Mouse (Mus musculus) MEL (cell line): ENCODE results near the gene Gm10320. TPM values are rescaled to one million over a fixed set of nuclear protein-coding genes. Genes with fewer than 3 reads are reported as not detected.

Source experiments
- DNase-seq: peaks from one replicate; pipeline ENCODE4 v3.0.0; 2011; ENCODE audit warnings: low read depth, low spot score
- H3K27ac ChIP-seq: 2 replicates; pipeline ENCODE4 v1.5.1; 2012; ENCODE audit warnings: low read depth, mild to moderate bottlenecking, control low read depth, low read length, moderate library complexity; ENCODE audit not compliant: control insufficient read depth
- H3K27me3 ChIP-seq, 2 experiments: fragments of 150-350 bp in 1 of 2; sonication (generic) in 1 of 2; 2 replicates each; pipeline ENCODE4 v1.6.1; 2012; ENCODE audit warnings: low read length in 2 of 2, mild to moderate bottlenecking in 2 of 2, improper control_type of control experiment in 1 of 2, moderate library complexity in 1 of 2; ENCODE audit not compliant: insufficient read depth in 2 of 2, control insufficient read depth in 1 of 2
- H3K36me3 ChIP-seq, 2 experiments: 2 replicates each; pipeline ENCODE4 v1.6.1; 2012 to 2014; ENCODE audit warnings: low read length in 2 of 2, improper control_type of control experiment in 1 of 2, inconsistent platforms in 1 of 2, mild to moderate bottlenecking in 1 of 2; ENCODE audit not compliant: insufficient read depth in 2 of 2, control insufficient read depth in 1 of 2
- H3K4me1 ChIP-seq, 2 experiments: fragments of 150-350 bp in 1 of 2; sonication (generic) in 1 of 2; 2 replicates each; pipeline ENCODE4 v1.6.1; 2012; ENCODE audit warnings: low read length in 2 of 2, improper control_type of control experiment in 1 of 2, mild to moderate bottlenecking in 1 of 2; ENCODE audit not compliant: insufficient read depth in 2 of 2, control insufficient read depth in 1 of 2
- H3K4me3 ChIP-seq, 2 experiments: fragments of 150-350 bp in 1 of 2; sonication (generic) in 1 of 2; 2 replicates each; pipeline ENCODE4 v1.5.1; 2012; ENCODE audit warnings: low read depth in 2 of 2, low read length in 2 of 2, mild to moderate bottlenecking in 2 of 2, moderate library complexity in 2 of 2, control low read depth in 1 of 2, improper control_type of control experiment in 1 of 2; ENCODE audit not compliant: control insufficient read depth in 1 of 2, insufficient read depth in 1 of 2
- H3K79me2 ChIP-seq: 2 replicates; pipeline ENCODE4 v1.6.1; 2012; ENCODE audit warnings: mild to moderate bottlenecking, low read length, moderate library complexity; ENCODE audit not compliant: control insufficient read depth, poor library complexity, insufficient read depth
- H3K9ac ChIP-seq: 2 replicates; pipeline ENCODE4 v1.6.1; 2012; ENCODE audit warnings: low read depth, mild to moderate bottlenecking, control low read depth, low read length, moderate library complexity; ENCODE audit not compliant: control insufficient read depth, poor library complexity, severe bottlenecking
- H3K9me3 ChIP-seq: fragments of 150-350 bp; sonication (generic); replicated peaks from 2 replicates; pipeline ENCODE4 v1.6.1; 2012; ENCODE audit warnings: mild to moderate bottlenecking, low read length, improper control_type of control experiment, moderate library complexity; ENCODE audit not compliant: insufficient read depth
- BHLHE40 ChIP-seq: IDR thresholded peaks from 2 replicates; pipeline ENCODE4 v1.6.1; 2012; ENCODE audit warnings: low read depth, mild to moderate bottlenecking, inconsistent platforms, low read length, improper control_type of control experiment, borderline replicate concordance
- CHD1 ChIP-seq: IDR thresholded peaks from 2 replicates; pipeline ENCODE4 v1.6.1; 2012; ENCODE audit warnings: low read depth, mild to moderate bottlenecking, inconsistent platforms, low read length, improper control_type of control experiment
- E2F4 ChIP-seq: IDR thresholded peaks from 2 replicates; pipeline ENCODE4 v1.6.1; 2011; ENCODE audit warnings: low read depth, low read length, improper control_type of control experiment, borderline replicate concordance
- ELF1 ChIP-seq: IDR thresholded peaks from 2 replicates; pipeline ENCODE4 v1.6.1; 2014; ENCODE audit warnings: low read depth, mild to moderate bottlenecking, inconsistent platforms, low read length, improper control_type of control experiment, moderate library complexity
- ETS1 ChIP-seq: IDR thresholded peaks from 2 replicates; pipeline ENCODE4 v1.6.1; 2012; ENCODE audit warnings: low read depth, mild to moderate bottlenecking, inconsistent platforms, low read length, improper control_type of control experiment, moderate library complexity
- GABPA ChIP-seq: IDR thresholded peaks from 2 replicates; pipeline ENCODE4 v1.6.1; 2012; ENCODE audit warnings: low read depth, mild to moderate bottlenecking, inconsistent platforms, low read length, improper control_type of control experiment, moderate library complexity
- GATA1 ChIP-seq: IDR thresholded peaks from 2 replicates; pipeline ENCODE4 v1.6.1; 2011; ENCODE audit warnings: low read depth, low read length, improper control_type of control experiment
- HCFC1 ChIP-seq: IDR thresholded peaks from 2 replicates; pipeline ENCODE4 v1.6.1; 2012; ENCODE audit warnings: low read depth, mild to moderate bottlenecking, inconsistent platforms, low read length, improper control_type of control experiment, moderate library complexity
- MAFK ChIP-seq: IDR thresholded peaks from 2 replicates; pipeline ENCODE4 v1.6.1; 2011; ENCODE audit warnings: low read depth, mild to moderate bottlenecking, low read length, improper control_type of control experiment, borderline replicate concordance
- MEF2A ChIP-seq: IDR thresholded peaks from 2 replicates; pipeline ENCODE4 v1.6.1; 2014; ENCODE audit warnings: low read depth, mild to moderate bottlenecking, inconsistent platforms, low read length, improper control_type of control experiment; ENCODE audit not compliant: poor library complexity, insufficient replicate concordance, severe bottlenecking; ENCODE audit errors: extremely low read depth
- MYB ChIP-seq: IDR thresholded peaks from 2 replicates; pipeline ENCODE4 v1.6.1; 2011; ENCODE audit warnings: mild to moderate bottlenecking, low read depth, low read length, improper control_type of control experiment
- MYC ChIP-seq: IDR thresholded peaks from 2 replicates; pipeline ENCODE4 v1.6.1; 2011; ENCODE audit warnings: low read depth, mild to moderate bottlenecking, low read length, improper control_type of control experiment, moderate library complexity
- NELFE ChIP-seq: IDR thresholded peaks from 2 replicates; pipeline ENCODE4 v1.6.1; 2011; ENCODE audit warnings: low read depth, low read length, improper control_type of control experiment
- POLR2A ChIP-seq, 2 experiments: IDR thresholded peaks; 2 replicates each; pipeline ENCODE4 v1.6.1; 2011 to 2012; ENCODE audit warnings: low read length in 2 of 2, mild to moderate bottlenecking in 2 of 2, control low read depth in 1 of 2, improper control_type of control experiment in 1 of 2, low read depth in 1 of 2, moderate library complexity in 1 of 2; ENCODE audit not compliant: control insufficient read depth in 1 of 2, insufficient read depth in 1 of 2, poor library complexity in 1 of 2
- POLR2AphosphoS2 ChIP-seq: IDR thresholded peaks from 2 replicates; pipeline ENCODE4 v1.6.1; 2011; ENCODE audit warnings: low read length, improper control_type of control experiment
- RAD21 ChIP-seq: IDR thresholded peaks from 2 replicates; pipeline ENCODE4 v1.6.1; 2011; ENCODE audit warnings: mild to moderate bottlenecking, low read depth, low read length, improper control_type of control experiment
- TBP ChIP-seq: IDR thresholded peaks from 2 replicates; pipeline ENCODE4 v1.8.0; 2011; ENCODE audit warnings: low read depth, low read length, improper control_type of control experiment
- USF1 ChIP-seq: IDR thresholded peaks from 2 replicates; pipeline ENCODE4 v1.6.1; 2014; ENCODE audit warnings: low read depth, mild to moderate bottlenecking, inconsistent platforms, low read length, improper control_type of control experiment, moderate library complexity
- ZKSCAN1 ChIP-seq: IDR thresholded peaks from 2 replicates; pipeline ENCODE4 v1.6.1; 2012; ENCODE audit warnings: low read depth, mild to moderate bottlenecking, inconsistent platforms, low read length, improper control_type of control experiment, moderate library complexity
- ZMIZ1 ChIP-seq: IDR thresholded peaks from 2 replicates; pipeline ENCODE4 v1.6.1; 2012; ENCODE audit warnings: low read depth, mild to moderate bottlenecking, inconsistent platforms, low read length, improper control_type of control experiment, moderate library complexity
- polyA plus RNA-seq, 2 experiments: library from polyadenylated mRNA; stranded (reverse) in 1 of 2; unstranded in 1 of 2; fragments of >175 nt in 1 of 2; fragments of >200 nt in 1 of 2; gene quantifications; 2 replicates each; pipeline versions ENCODE4 v1.2.1 to v1.2.4; 2012; ENCODE audit warnings: low replicate concordance in 2 of 2, low read depth in 1 of 2; ENCODE audit not compliant: insufficient read length in 2 of 2, insufficient read depth in 1 of 2, missing spikeins in 1 of 2
- total RNA-seq: library from RNA; depleted of rRNA; stranded (reverse); fragments of 300-350 nt; gene quantifications from 2 replicates; pipeline ENCODE4 v1.2.3, GENCODE M21; 2012

Gene Gm10320
- total and polyA plus RNA-seq, 3 experiments = 0.29 to 10.5 TPM; not detected in 1

- Histone ChIP-seq H3K27me3 (no peaks in the 10 kb centered on the region), H3K4me3 (no peak overlapping the region), H3K79me2 (no peaks in the 10 kb centered on the region), H3K9me3 (no peaks in the 10 kb centered on the region), H3K27ac (no peak overlapping the region), H3K4me1 (no peaks in the 10 kb centered on the region), H3K9ac (no peak overlapping the region), H3K36me3 (no peaks in the 10 kb centered on the region)
- TF ChIP-seq HCFC1 (no peak), RAD21 (no peak), ELF1 (no peak), POLR2AphosphoS2 (no peak), USF1 (no peak), TBP (no peak), E2F4 (no peak)
- no peak for DNase-seq
Measured at GRCm38 (mm10) chr13:98461467-98461866, 30.3 kb downstream of the Gm10320 start.

- H3K9ac ChIP-seq = no peak overlapping the region
- H3K27me3 ChIP-seq = no peaks in the 10 kb centered on the region
- DNase-seq = peak; percentile 17
- no peaks in the 10 kb centered on the region for H3K36me3 ChIP-seq
- no peaks in the 10 kb centered on the region for H3K9me3 ChIP-seq
- TF ChIP-seq GABPA (peak; percentile 68), CHD1 (no peak), MYB (no peak), MEF2A (no peak), USF1 (0 out of 2 replicates have a peak, but pooled peaks have one; percentile 56), NELFE (no peak), POLR2A (IDR thresholded peaks at IDR 0.05; ENCODE audit: control insufficient read depth in 1 of 2, insufficient read depth in 1 of 2, low read depth in 1 of 2, low read length in 2 of 2, poor library complexity in 1 of 2) (no peak), MYC (no peak), ETS1 (no peak), ZMIZ1 (no peak), GATA1 (no peak)
- TF ChIP-seq, all 39 proteins: peak for 2
- H3K79me2 ChIP-seq = no peaks in the 10 kb centered on the region
- H3K4me3 ChIP-seq = no peak overlapping the region
- H3K27ac ChIP-seq = no peak overlapping the region
- H3K4me1 ChIP-seq = no peaks in the 10 kb centered on the region
Measured at GRCm38 (mm10) chr13:98456398-98456797, 35.4 kb downstream of the Gm10320 start.

GRCm38 (mm10) chr13:98455646-98456045 is 36.2 kb downstream of the Gm10320 start:
- Histone ChIP-seq H3K27me3 (no peaks in the 10 kb centered on the region), H3K4me3 (no peak overlapping the region), H3K4me1 (no peaks in the 10 kb centered on the region)
- DNase-seq = no peak
- TF ChIP-seq TBP (no peak), MAFK (no peak), GABPA (no peak), BHLHE40 (no peak), MYC (no peak), MYB (no peak), ELF1 (no peak), RAD21 (no peak), ETS1 (no peak), CHD1 (no peak), ZKSCAN1 (no peak)
- TF ChIP-seq, all 39 proteins: peak for 0
- no peaks in the 10 kb centered on the region for H3K9me3 ChIP-seq
- no peaks in the 10 kb centered on the region for H3K36me3 ChIP-seq
- H3K79me2 ChIP-seq = no peaks in the 10 kb centered on the region
- no peak overlapping the region for H3K27ac ChIP-seq
- no peak overlapping the region for H3K9ac ChIP-seq
